Mouse (Mus musculus): ENCODE measurements around the gene Dlg4.

- TF ChIP-seq TAL1 (IDR thresholded peaks at IDR 0.05; ENCODE audit: low read length) (no peak), GATA1 (IDR thresholded peaks at IDR 0.05; ENCODE audit: low read length) (no peak)
Observed at GRCm38 (mm10) chr11:70024151-70024514, 7.4 kb downstream of the Dlg4 start.
